Mouse (Mus musculus): ENCODE measurements at regions not wholly inside any gene's neighbourhood (a gene's known extent, or its start where the extent isn't known, plus 50 kb on each side); places are given as distances from the start of the nearest gene placed in this dataset.

DNA sequence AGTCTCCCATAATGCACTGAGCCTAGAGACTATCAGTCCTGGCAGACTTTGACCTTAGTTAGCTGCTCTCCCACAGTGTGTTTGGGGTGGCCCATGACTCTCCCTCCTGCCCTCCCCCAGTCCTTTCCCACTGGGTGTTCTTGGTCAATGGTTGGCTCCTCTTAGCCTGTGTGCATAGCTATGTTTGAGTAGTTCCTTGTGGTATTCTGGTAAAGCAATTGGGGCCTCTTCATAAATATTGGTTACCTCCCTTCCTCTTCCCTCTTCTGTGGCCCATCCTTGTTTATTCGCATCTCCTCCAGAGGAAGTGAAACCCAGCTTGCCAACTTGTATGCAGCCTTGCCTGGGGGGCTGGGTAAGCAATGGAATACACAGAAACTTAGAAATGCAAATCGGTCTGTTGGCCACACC is 74.0 kb downstream of the Zfp706 start:
- Histone ChIP-seq H3K9me3 (no peaks in the 10 kb centered on the region), H3K27me3 (no peaks in the 10 kb centered on the region), H3K4me3 (no peak overlapping the region), H3K27ac (replicated peaks) (no peak overlapping the region), H3K9ac (replicated peaks) (no peak overlapping the region), H3K4me2 (replicated peaks) (no peak overlapping the region), H3K36me3 (no peaks in the 10 kb centered on the region), H3K4me1 (peaks cover 9% of the 10 kb centered on the region)
- no peak for ATAC-seq (ENCODE audit: low FRiP score, low read depth)
- 90% methylated on average over 2 of the region's 2 CpGs for WGBS

DNA sequence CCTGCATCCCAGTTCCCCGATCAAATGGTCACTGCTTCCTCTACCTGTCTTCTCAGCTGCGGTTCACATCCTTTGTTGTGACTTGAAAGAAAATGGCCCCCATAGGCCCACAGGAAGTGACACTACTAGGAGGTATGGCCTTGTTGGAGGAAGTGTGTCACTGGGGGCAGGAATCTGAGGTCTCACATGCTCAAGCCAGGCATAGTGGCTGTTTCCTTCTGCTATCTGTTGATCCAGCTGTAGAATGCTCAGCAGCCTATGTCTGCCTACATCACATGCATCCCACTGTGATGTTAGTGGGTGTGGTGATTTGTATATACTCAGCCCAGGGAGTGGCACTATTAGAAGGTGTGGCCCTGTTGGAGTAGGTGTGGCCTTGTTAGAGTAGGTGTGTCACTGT is 76.1 kb downstream of the Zfp706 start:
- 87% methylated on average over 2 of the region's 2 CpGs for WGBS
- H3K27ac ChIP-seq (replicated peaks): no peak overlapping the region
- no peaks in the 10 kb centered on the region for H3K9me3 ChIP-seq
- H3K9ac ChIP-seq (replicated peaks): no peak overlapping the region
- H3K27me3 ChIP-seq: no peaks in the 10 kb centered on the region
- no peak overlapping the region for H3K4me2 ChIP-seq (replicated peaks)
- H3K4me3 ChIP-seq: no peak overlapping the region
- no peaks in the 10 kb centered on the region for H3K4me1 ChIP-seq
- no peaks in the 10 kb centered on the region for H3K36me3 ChIP-seq
- ATAC-seq (ENCODE audit: low FRiP score, low read depth): no peak

DNA sequence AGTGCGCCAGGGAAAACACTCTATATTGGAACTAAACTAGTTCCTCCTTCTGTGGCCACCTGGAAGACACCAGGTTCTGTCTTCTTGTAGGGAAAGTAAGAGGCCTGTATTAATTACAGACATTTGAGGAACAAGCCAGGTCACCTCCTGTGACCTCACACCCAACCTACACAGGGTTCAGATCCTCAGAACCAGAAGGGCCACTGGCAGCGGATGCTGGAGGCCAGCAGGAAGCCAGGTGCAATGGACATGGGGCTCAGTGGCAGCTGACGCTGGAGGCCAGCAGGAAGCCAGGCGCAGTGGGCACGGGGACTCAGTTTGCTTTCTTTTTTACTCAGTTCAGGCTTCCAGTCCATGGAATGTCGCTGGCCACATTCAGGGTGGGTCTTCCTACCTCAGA is 77.1 kb downstream of the Zfp706 start:
- Histone ChIP-seq H3K4me2 (replicated peaks) (no peak overlapping the region), H3K27ac (replicated peaks) (no peak overlapping the region), H3K9ac (replicated peaks) (no peak overlapping the region), H3K4me3 (no peak overlapping the region), H3K27me3 (no peaks in the 10 kb centered on the region), H3K4me1 (no peaks in the 10 kb centered on the region), H3K9me3 (no peaks in the 10 kb centered on the region), H3K36me3 (no peaks in the 10 kb centered on the region)
- no peak for ATAC-seq (ENCODE audit: low FRiP score, low read depth)
- 79% methylated on average over 6 of the region's 6 CpGs for WGBS

DNA sequence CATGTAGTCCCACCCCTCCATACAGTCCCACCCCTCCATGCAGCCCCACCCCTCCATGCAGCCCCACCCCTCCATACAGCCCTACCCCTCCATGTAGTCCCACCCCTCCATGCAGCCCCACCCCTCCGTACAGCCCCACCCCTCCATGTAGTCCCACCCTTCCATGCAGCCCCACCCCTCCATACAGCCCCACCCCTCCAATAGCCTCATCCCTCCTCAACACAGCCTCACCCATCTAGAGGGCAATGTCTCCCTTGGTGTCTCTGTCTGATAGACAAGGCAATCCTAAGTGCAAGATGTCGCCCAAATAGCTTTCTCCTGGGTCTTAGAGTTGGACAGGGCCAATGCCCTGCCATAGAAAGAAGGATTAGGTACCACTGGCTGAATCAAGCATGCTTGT is 77.8 kb downstream of the Zfp706 start:
- ATAC-seq (ENCODE audit: low FRiP score, low read depth): no peak
- H3K4me3 ChIP-seq: no peak overlapping the region
- no peak overlapping the region for H3K9ac ChIP-seq (replicated peaks)

DNA sequence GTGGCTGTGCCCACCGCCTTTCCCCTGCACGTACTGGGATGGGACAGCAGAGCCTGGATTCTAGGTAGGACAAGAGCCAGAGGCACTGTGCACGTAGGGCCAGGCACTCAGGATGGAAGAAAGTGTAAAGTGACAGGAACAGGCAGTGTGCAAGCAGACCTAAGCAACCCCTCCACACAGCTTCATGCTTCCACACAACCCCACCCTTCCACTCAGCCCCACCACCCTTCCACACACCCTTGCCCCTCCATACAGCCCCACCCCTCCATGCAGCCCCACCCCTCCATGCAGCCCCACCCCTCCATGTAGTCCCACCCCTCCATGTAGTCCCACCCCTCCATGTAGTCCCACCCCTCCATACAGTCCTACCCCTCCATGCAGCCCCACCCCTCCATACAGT is 78.5 kb downstream of the Zfp706 start:
- H3K36me3 ChIP-seq: no peaks in the 10 kb centered on the region
- no peak for ATAC-seq (ENCODE audit: low FRiP score, low read depth)
- WGBS: 90% methylated on average over 3 of the region's 3 CpGs
- H3K9me3 ChIP-seq: no peaks in the 10 kb centered on the region
- no peak overlapping the region for H3K4me2 ChIP-seq (replicated peaks)
- no peaks in the 10 kb centered on the region for H3K27me3 ChIP-seq
- H3K4me3 ChIP-seq: no peak overlapping the region
- no peaks in the 10 kb centered on the region for H3K4me1 ChIP-seq
- H3K9ac ChIP-seq (replicated peaks): no peak overlapping the region
- H3K27ac ChIP-seq (replicated peaks): no peak overlapping the region

More for the DNA sequence above, 77.8 kb downstream of the Zfp706 start:
- WGBS: 86% methylated on average over 2 of the region's 2 CpGs
- Histone ChIP-seq H3K36me3 (no peaks in the 10 kb centered on the region), H3K27me3 (no peaks in the 10 kb centered on the region), H3K9me3 (no peaks in the 10 kb centered on the region), H3K27ac (replicated peaks) (no peak overlapping the region), H3K4me2 (replicated peaks) (no peak overlapping the region), H3K4me1 (no peaks in the 10 kb centered on the region)

DNA sequence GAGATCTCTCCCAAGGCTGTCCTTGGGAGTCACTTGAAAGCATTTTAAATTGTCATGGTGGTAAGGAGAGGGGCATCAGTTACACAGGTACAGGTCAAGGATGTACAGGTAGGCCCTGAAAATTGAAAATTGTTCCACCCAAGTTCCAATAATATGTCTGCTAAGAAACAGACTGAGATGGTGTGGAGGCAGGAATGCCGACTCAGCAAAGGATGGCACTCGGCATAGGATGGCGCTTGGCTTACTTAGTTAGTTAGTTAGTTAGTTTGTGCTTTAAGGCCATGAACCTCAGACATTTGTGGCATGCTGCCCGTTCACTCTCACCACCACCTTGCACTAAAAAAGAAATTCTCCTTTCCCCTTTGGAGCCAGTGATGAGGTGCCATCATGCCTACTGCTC is 78.9 kb downstream of the Zfp706 start:
- H3K9me3 ChIP-seq: no peaks in the 10 kb centered on the region
- no peak for ATAC-seq (ENCODE audit: low FRiP score, low read depth)

DNA sequence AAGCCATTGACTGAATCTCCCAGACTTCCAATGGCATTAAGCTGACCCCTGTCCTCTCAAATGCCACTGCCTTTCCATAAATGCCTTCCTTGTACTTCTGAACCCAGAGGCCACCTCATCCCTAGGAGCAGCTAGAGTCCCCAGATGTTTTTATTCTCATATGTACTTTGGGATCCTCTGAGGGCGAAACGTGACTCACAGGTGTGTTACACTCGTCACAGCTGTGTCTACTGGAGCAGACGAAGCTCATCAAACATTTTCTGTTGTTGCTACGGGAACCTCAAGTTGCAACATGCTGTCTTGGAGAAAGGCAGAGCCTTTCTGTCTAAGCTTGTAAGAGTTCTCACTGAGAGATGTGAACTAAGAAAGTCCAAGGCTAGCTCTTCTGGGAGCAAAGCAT is 80.1 kb downstream of the Zfp706 start:
- 74% methylated on average over 5 of the region's 5 CpGs for WGBS
- Histone ChIP-seq H3K27ac (replicated peaks) (no peak overlapping the region), H3K4me2 (replicated peaks) (no peak overlapping the region), H3K4me1 (no peaks in the 10 kb centered on the region), H3K4me3 (no peak overlapping the region), H3K9ac (replicated peaks) (no peak overlapping the region), H3K9me3 (no peaks in the 10 kb centered on the region), H3K36me3 (no peaks in the 10 kb centered on the region), H3K27me3 (no peaks in the 10 kb centered on the region)
- no peak for ATAC-seq (ENCODE audit: low FRiP score, low read depth)

More for the DNA sequence above, 78.9 kb downstream of the Zfp706 start:
- Histone ChIP-seq H3K4me2 (replicated peaks) (no peak overlapping the region), H3K9ac (replicated peaks) (no peak overlapping the region), H3K27me3 (no peaks in the 10 kb centered on the region), H3K27ac (replicated peaks) (no peak overlapping the region), H3K36me3 (no peaks in the 10 kb centered on the region), H3K4me3 (no peak overlapping the region), H3K4me1 (no peaks in the 10 kb centered on the region)
- WGBS: 91% methylated on average over 4 of the region's 4 CpGs

DNA sequence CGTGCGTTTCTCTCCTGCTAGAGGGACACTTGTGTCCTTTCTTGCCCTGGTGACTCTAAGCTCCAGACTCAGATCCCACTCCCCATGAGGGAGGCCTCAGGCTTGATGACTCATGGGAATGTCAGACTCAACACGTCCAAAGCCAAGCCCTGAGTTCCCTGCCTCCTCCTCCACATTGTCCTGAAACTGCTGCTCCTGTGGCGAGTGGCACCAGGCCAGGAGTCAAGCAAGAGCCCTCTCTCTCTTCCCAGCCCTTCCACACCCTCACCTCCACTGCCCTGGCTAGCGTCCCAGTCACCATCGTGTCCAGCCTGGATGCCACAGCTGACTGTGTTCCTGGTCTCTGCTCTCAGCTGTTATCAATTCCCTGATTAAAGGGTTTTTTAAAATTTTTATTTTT is 83.4 kb downstream of the Zfp706 start:
- H3K9ac ChIP-seq (replicated peaks): no peak overlapping the region
- no peak for ATAC-seq (ENCODE audit: low FRiP score, low read depth)
- no peaks in the 10 kb centered on the region for H3K36me3 ChIP-seq
- H3K27ac ChIP-seq (replicated peaks): no peak overlapping the region
- no peak overlapping the region for H3K4me3 ChIP-seq
- WGBS: 87% methylated on average over 6 of the region's 6 CpGs
- H3K4me1 ChIP-seq: no peaks in the 10 kb centered on the region
- no peaks in the 10 kb centered on the region for H3K27me3 ChIP-seq
- no peaks in the 10 kb centered on the region for H3K9me3 ChIP-seq
- H3K4me2 ChIP-seq (replicated peaks): no peak overlapping the region

DNA sequence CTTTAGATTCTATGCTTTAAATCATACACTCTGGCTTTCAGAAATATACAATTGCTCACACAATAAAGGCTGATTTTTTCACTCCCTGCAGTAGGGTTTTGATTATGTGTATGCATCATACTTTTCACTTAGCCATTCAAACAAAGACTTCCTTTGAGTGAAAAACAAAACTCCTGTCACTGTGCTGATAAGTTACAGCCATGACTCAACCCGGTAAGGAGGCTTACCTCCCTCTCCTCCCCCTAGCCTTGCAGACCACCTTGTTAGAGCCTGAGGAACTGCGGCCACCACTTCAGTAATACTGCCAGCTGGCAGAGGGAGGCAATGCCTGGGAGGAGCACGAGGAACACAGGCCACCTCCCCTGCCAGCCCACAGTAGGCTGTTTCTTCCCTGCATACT is 86.2 kb downstream of the Zfp706 start:
- Histone ChIP-seq H3K27me3 (no peaks in the 10 kb centered on the region), H3K4me3 (no peak overlapping the region), H3K4me1 (no peaks in the 10 kb centered on the region; the same call in 1 of the 2 replicates), H3K9ac (replicated peaks) (no peak overlapping the region), H3K27ac (replicated peaks) (no peak overlapping the region), H3K4me2 (replicated peaks) (no peak overlapping the region), H3K36me3 (no peaks in the 10 kb centered on the region), H3K9me3 (no peaks in the 10 kb centered on the region)
- WGBS: 54% methylated on average over 3 of the region's 3 CpGs
- no peak for ATAC-seq (ENCODE audit: low FRiP score, low read depth)

DNA sequence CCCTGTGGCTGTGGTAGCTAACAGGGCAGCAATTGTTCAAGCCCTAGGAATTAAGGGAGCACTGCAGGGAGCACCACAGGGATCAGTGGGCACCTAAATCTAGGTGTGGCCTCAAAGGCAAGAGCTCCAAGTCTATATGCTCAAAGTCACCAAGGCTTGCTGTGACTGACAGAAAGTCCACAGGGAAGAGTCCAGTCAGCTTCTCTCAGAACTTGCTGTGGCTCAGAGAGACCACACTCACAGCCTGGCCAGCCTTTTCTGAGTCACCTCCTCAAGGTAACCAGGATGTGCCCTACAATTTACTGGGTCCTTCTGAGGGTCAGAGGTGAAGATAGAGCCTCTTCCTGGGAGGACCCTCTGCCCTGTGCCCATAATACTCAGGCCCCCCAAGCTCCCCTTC is 86.7 kb downstream of the Zfp706 start:
- no peak overlapping the region for H3K27ac ChIP-seq (replicated peaks)
- no peak overlapping the region for H3K9ac ChIP-seq (replicated peaks)
- no peak overlapping the region for H3K4me2 ChIP-seq (replicated peaks)
- H3K9me3 ChIP-seq: no peaks in the 10 kb centered on the region
- H3K36me3 ChIP-seq: no peaks in the 10 kb centered on the region
- no peak for ATAC-seq (ENCODE audit: low FRiP score, low read depth)
- no peak overlapping the region for H3K4me3 ChIP-seq
- H3K4me1 ChIP-seq: no peaks in the 10 kb centered on the region; the same call in 1 of the 2 replicates
- no peaks in the 10 kb centered on the region for H3K27me3 ChIP-seq

DNA sequence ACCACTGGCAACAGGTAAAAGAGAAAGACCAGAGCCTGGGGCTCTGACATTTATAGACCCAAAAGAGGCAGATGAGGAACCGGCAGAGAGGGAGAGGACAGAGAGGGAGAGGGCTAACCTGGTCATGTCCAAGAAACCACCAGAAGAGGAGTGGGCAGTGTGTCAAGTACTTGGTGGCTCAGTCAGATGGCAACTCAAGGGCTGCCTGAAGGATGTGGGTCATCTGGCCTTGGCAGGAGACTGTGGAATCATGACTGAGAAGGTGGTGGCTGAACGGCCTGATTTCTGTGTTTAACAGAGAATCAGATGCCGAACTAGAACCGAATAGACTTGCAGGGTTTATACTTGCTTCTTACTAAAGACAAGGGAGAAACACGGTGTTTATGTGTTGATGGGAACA is 87.9 kb downstream of the Zfp706 start:
- WGBS: 90% methylated on average over 5 of the region's 5 CpGs
- H3K27me3 ChIP-seq: no peaks in the 10 kb centered on the region
- no peak overlapping the region for H3K4me3 ChIP-seq
- H3K4me2 ChIP-seq (replicated peaks): no peak overlapping the region
- H3K27ac ChIP-seq (replicated peaks): no peak overlapping the region
- no peak overlapping the region for H3K9ac ChIP-seq (replicated peaks)
- H3K36me3 ChIP-seq: no peaks in the 10 kb centered on the region
- H3K4me1 ChIP-seq: no peaks in the 10 kb centered on the region; the same call in 1 of the 2 replicates
- H3K9me3 ChIP-seq: no peaks in the 10 kb centered on the region
- no peak for ATAC-seq (ENCODE audit: low FRiP score, low read depth)

DNA sequence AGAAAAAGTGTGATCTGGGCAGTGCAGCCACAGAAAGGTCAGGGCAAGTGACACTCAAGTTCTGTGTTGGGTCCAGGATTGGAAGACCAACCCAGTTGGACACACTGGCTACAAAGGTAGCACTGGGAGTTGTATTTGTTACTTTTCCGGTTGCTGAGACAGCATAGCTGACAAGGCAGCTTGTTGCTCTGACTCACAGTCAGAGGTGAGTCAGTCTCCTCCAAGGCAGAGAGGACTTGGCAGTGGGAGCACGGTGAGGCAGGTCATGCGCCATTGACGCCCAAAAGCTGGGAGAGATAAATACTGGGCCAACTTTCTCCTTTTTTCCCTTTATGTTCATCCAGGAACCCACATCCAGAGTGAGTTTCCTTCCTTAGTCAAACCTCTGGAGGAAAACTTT is 88.4 kb downstream of the Zfp706 start:
- H3K36me3 ChIP-seq: no peaks in the 10 kb centered on the region
- no peak overlapping the region for H3K27ac ChIP-seq (replicated peaks)
- H3K27me3 ChIP-seq: no peaks in the 10 kb centered on the region
- ATAC-seq (ENCODE audit: low FRiP score, low read depth): no peak
- WGBS: 93% methylated on average over 4 of the region's 4 CpGs
- no peak overlapping the region for H3K4me2 ChIP-seq (replicated peaks)
- no peak overlapping the region for H3K9ac ChIP-seq (replicated peaks)
- no peaks in the 10 kb centered on the region; the same call in 1 of the 2 replicates for H3K4me1 ChIP-seq
- no peak overlapping the region for H3K4me3 ChIP-seq
- H3K9me3 ChIP-seq: no peaks in the 10 kb centered on the region

DNA sequence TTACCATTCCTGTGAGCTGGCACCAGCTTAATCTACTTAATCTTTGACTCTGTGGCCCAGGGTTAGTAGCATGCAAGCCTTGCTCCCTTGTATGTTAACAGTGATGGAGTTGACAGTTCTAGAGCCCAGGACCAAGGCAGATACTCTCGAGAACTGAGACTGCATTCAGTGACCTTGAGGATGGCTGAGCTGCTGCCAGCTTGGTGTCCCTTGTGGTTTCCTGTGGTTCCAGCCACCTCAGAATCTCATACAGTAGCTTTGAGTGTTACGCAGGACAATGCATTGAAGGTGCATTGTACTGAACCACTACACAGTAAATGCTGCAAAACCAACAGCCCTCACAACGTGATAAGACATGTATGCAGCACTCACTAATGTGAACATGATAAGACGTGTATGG is 90.6 kb downstream of the Zfp706 start:
- Histone ChIP-seq H3K9ac (replicated peaks) (no peak overlapping the region), H3K4me2 (replicated peaks) (no peak overlapping the region), H3K4me3 (no peak overlapping the region), H3K9me3 (no peaks in the 10 kb centered on the region), H3K27me3 (no peaks in the 10 kb centered on the region), H3K27ac (replicated peaks) (no peak overlapping the region), H3K36me3 (no peaks in the 10 kb centered on the region), H3K4me1 (no peaks in the 10 kb centered on the region; the same call in 1 of the 2 replicates)
- WGBS: 80% methylated on average over 4 of the region's 4 CpGs
- ATAC-seq (ENCODE audit: low FRiP score, low read depth): no peak

All from midbrain, embryonic 12.5 days (tissue).